Mouse (Mus musculus): ENCODE data around the gene Sltm. TPM values are rescaled to one million over a fixed set of nuclear protein-coding genes. Genes with fewer than 3 reads are reported as not detected.

Sltm gene
- polyA plus RNA-seq, 1 experiment from 2014 or later, result 55.3 TPM

- H3K9me3 ChIP-seq, result no peaks in the 10 kb centered on the region
- no peak overlapping the region for H3K4me3 ChIP-seq
- no peak overlapping the region for H3K27ac ChIP-seq
- 91% methylated on average over 3 of the region's 3 CpGs for WGBS
- H3K27me3 ChIP-seq (ENCODE audit: insufficient read depth, poor library complexity, severe bottlenecking), result no peaks in the 10 kb centered on the region
- H3K36me3 ChIP-seq, result peaks cover 26% of the 10 kb centered on the region; the same call in 1 of the 2 replicates
- no peak for DNase-seq (ENCODE audit: low spot score)
- peaks cover 5% of the 10 kb centered on the region; the same call in 1 of the 2 replicates for H3K4me1 ChIP-seq
These were observed 20.3 kb downstream of the Sltm start for GRCm38 (mm10) chr9:70562825-70563224.

GRCm38 (mm10) chr9:70567651-70568050 is 25.1 kb downstream of the Sltm start:
- DNase-seq (ENCODE audit: low spot score), result no peak
- H3K4me3 ChIP-seq, result no peak overlapping the region
- H3K27me3 ChIP-seq (ENCODE audit: insufficient read depth, poor library complexity, severe bottlenecking), result no peaks in the 10 kb centered on the region
- no peaks in the 10 kb centered on the region for H3K9me3 ChIP-seq
- peak overlapping the region; percentile 47 for H3K27ac ChIP-seq
- WGBS, result 58% methylated on average over 5 of the region's 5 CpGs
- peaks cover 16% of the 10 kb centered on the region for H3K36me3 ChIP-seq
- peaks cover 8% of the 10 kb centered on the region; the same call in 1 of the 2 replicates for H3K4me1 ChIP-seq

GRCm38 (mm10) chr9:70570351-70570750 is 27.8 kb downstream of the Sltm start:
- Histone ChIP-seq H3K27ac (no peak overlapping the region), H3K9me3 (no peaks in the 10 kb centered on the region), H3K27me3 (ENCODE audit: insufficient read depth, poor library complexity, severe bottlenecking) (no peaks in the 10 kb centered on the region)

GRCm38 (mm10) chr9:70578123-70578522 is 35.6 kb downstream of the Sltm start:
- no peak overlapping the region for H3K4me3 ChIP-seq
- no peaks in the 10 kb centered on the region for H3K4me1 ChIP-seq
- WGBS, result 93% methylated on average over 2 of the region's 2 CpGs
- no peaks in the 10 kb centered on the region for H3K27me3 ChIP-seq (ENCODE audit: insufficient read depth, poor library complexity, severe bottlenecking)
- no peak for DNase-seq (ENCODE audit: low spot score)
- H3K9me3 ChIP-seq, result no peaks in the 10 kb centered on the region
- H3K27ac ChIP-seq, result no peak overlapping the region
- H3K36me3 ChIP-seq, result peaks cover 69% of the 10 kb centered on the region

More at GRCm38 (mm10) chr9:70570351-70570750, 27.8 kb downstream of the Sltm start:
- H3K36me3 ChIP-seq, result peaks cover 32% of the 10 kb centered on the region
- H3K4me1 ChIP-seq, result peaks cover 8% of the 10 kb centered on the region; the same call in 1 of the 2 replicates
- DNase-seq (ENCODE audit: low spot score), result no peak
- no peak overlapping the region for H3K4me3 ChIP-seq
- 80% methylated on average over 8 of the region's 8 CpGs for WGBS

- Histone ChIP-seq H3K27ac (no peak overlapping the region), H3K4me1 (no peaks in the 10 kb centered on the region), H3K4me3 (no peak overlapping the region), H3K36me3 (peaks cover 66% of the 10 kb centered on the region), H3K27me3 (ENCODE audit: insufficient read depth, poor library complexity, severe bottlenecking) (no peaks in the 10 kb centered on the region), H3K9me3 (no peaks in the 10 kb centered on the region)
- no peak for DNase-seq (ENCODE audit: low spot score)
- 93% methylated on average over 5 of the region's 5 CpGs for WGBS
These were observed 38.4 kb downstream of the Sltm start for GRCm38 (mm10) chr9:70580956-70581355.

- Histone ChIP-seq H3K4me3 (no peak overlapping the region), H3K27ac (no peak overlapping the region), H3K27me3 (ENCODE audit: insufficient read depth, poor library complexity, severe bottlenecking) (no peaks in the 10 kb centered on the region), H3K36me3 (peaks cover 82% of the 10 kb centered on the region), H3K4me1 (no peaks in the 10 kb centered on the region), H3K9me3 (no peaks in the 10 kb centered on the region)
- 92% methylated on average over 14 of the region's 14 CpGs for WGBS
- no peak for DNase-seq (ENCODE audit: low spot score)
These were observed 42.1 kb downstream of the Sltm start for GRCm38 (mm10) chr9:70584641-70585040.

GRCm38 (mm10) chr9:70585172-70585571 is 42.6 kb downstream of the Sltm start:
- no peak for DNase-seq (ENCODE audit: low spot score)
- WGBS, result 83% methylated on average over 5 of the region's 5 CpGs
- Histone ChIP-seq H3K36me3 (peaks cover 82% of the 10 kb centered on the region), H3K9me3 (no peaks in the 10 kb centered on the region), H3K4me3 (no peak overlapping the region), H3K4me1 (no peaks in the 10 kb centered on the region), H3K27ac (no peak overlapping the region), H3K27me3 (ENCODE audit: insufficient read depth, poor library complexity, severe bottlenecking) (no peaks in the 10 kb centered on the region)

GRCm38 (mm10) chr9:70587171-70587570 is 44.6 kb downstream of the Sltm start:
- H3K36me3 ChIP-seq, result peaks cover 83% of the 10 kb centered on the region
- H3K27ac ChIP-seq, result no peak overlapping the region
- H3K9me3 ChIP-seq, result no peaks in the 10 kb centered on the region
- H3K4me3 ChIP-seq, result no peak overlapping the region
- 93% methylated on average over 5 of the region's 5 CpGs for WGBS
- no peaks in the 10 kb centered on the region for H3K4me1 ChIP-seq
- DNase-seq (ENCODE audit: low spot score), result no peak
- H3K27me3 ChIP-seq (ENCODE audit: insufficient read depth, poor library complexity, severe bottlenecking), result no peaks in the 10 kb centered on the region

GRCm38 (mm10) chr9:70590775-70591174 is 48.2 kb downstream of the Sltm start:
- Histone ChIP-seq H3K9me3 (no peaks in the 10 kb centered on the region), H3K27me3 (ENCODE audit: insufficient read depth, poor library complexity, severe bottlenecking) (no peaks in the 10 kb centered on the region), H3K4me3 (no peak overlapping the region), H3K4me1 (no peaks in the 10 kb centered on the region), H3K27ac (no peak overlapping the region), H3K36me3 (peaks cover 96% of the 10 kb centered on the region)
- DNase-seq (ENCODE audit: low spot score), result no peak
- WGBS, result 95% methylated on average over 4 of the region's 4 CpGs

GRCm38 (mm10) chr9:70591486-70591885 is 48.9 kb downstream of the Sltm start:
- Histone ChIP-seq H3K9me3 (no peaks in the 10 kb centered on the region), H3K27me3 (ENCODE audit: insufficient read depth, poor library complexity, severe bottlenecking) (no peaks in the 10 kb centered on the region), H3K4me1 (no peaks in the 10 kb centered on the region), H3K27ac (no peak overlapping the region), H3K36me3 (peaks cover 92% of the 10 kb centered on the region), H3K4me3 (no peak overlapping the region)
- WGBS, result 82% methylated on average over 9 of the region's 9 CpGs
- no peak for DNase-seq (ENCODE audit: low spot score)

GRCm38 (mm10) chr9:70598271-70598670 is 55.7 kb downstream of the Sltm start:
- H3K9me3 ChIP-seq, result no peaks in the 10 kb centered on the region
- no peak overlapping the region for H3K27ac ChIP-seq
- H3K36me3 ChIP-seq, result peaks cover 29% of the 10 kb centered on the region
- no peak overlapping the region for H3K4me3 ChIP-seq
- 96% methylated on average over 2 of the region's 2 CpGs for WGBS
- no peak for DNase-seq (ENCODE audit: low spot score)
- H3K27me3 ChIP-seq (ENCODE audit: insufficient read depth, poor library complexity, severe bottlenecking), result no peaks in the 10 kb centered on the region
- H3K4me1 ChIP-seq, result no peaks in the 10 kb centered on the region

GRCm38 (mm10) chr9:70602186-70602845 is 59.8 kb downstream of the Sltm start:
- WGBS, result 93% methylated on average over 1 of the region's 1 CpGs
- Histone ChIP-seq H3K4me1 (no peaks in the 10 kb centered on the region), H3K36me3 (peaks cover 22% of the 10 kb centered on the region; the same call in 1 of the 2 replicates)

GRCm38 (mm10) chr9:70611026-70611673 is 68.6 kb downstream of the Sltm start:
- Histone ChIP-seq H3K27me3 (ENCODE audit: insufficient read depth, poor library complexity, severe bottlenecking) (no peaks in the 10 kb centered on the region), H3K4me3 (no peak overlapping the region), H3K27ac (no peak overlapping the region), H3K9me3 (no peaks in the 10 kb centered on the region), H3K4me1 (no peaks in the 10 kb centered on the region), H3K36me3 (peaks cover 27% of the 10 kb centered on the region; the same call in 1 of the 2 replicates)
- no peak for DNase-seq (ENCODE audit: low spot score)
- 77% methylated on average over 3 of the region's 3 CpGs for WGBS

More at GRCm38 (mm10) chr9:70602186-70602845, 59.8 kb downstream of the Sltm start:
- Histone ChIP-seq H3K4me3 (no peak overlapping the region), H3K27me3 (ENCODE audit: insufficient read depth, poor library complexity, severe bottlenecking) (no peaks in the 10 kb centered on the region), H3K27ac (no peak overlapping the region), H3K9me3 (no peaks in the 10 kb centered on the region)
- no peak for DNase-seq (ENCODE audit: low spot score)
